Mouse (Mus musculus): ENCODE measurements around the gene Bag6.
A peak's percentile ranks its signal among the peaks of the same experiment; 100 is the strongest.

Bag6 gene

DNA sequence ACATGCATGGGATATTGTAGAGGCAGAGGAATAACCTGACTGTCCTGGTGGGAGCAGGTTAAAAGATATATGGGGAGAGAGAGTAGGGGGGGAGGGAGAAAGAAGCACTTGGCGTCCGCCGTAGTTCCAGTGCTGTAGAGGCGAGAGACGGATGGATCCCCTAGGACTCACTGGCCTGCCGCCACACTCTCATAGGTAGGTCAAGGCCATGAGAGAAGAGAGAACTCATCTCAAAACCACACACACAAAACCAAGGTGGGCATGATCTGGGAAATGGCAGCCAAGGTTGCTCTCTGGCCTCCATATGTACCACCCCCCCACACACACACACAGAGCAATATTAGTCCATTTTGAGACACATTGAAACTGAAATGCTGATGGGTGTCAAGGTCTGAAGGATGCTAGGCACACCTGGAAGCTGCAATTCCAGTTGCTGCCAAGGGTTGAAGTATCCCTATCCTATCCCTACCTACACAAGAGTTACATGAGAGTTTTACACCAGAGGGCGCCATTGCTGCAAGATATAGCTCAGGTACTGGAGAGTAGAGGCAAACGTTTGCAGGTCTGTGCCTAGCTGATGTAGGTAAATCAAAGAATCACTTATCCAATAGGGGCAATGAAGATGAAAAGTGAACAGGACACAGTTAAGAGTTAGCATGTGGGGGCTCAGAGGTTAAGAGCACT, 31.5 kb downstream of the Bag6 start:
- peak; percentile 63 for DNase-seq (ENCODE audit: low read depth, low spot score)

DNA sequence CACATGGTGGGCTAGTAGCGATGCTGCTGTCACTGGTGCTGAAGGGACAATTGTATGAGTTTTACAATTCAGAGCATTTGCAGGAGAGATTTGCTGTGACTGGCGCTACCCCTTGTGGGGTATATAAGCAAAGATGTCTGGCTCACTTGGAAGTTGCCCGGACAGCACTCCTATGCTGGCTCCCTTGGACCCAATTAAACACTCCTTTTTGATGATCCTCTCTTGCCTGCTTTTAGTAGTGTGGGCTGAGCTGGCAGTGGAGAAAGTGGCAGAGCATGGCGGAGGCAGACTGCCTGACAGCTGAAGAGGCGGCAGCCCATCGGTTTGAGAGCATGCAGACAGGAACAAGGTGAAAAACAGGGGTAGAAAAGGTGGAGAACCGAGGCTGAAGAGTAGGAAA, 32.8 kb downstream of the Bag6 start:
- DNase-seq (ENCODE audit: low read depth, low spot score): no peak

- peak; percentile 48 for DNase-seq (ENCODE audit: low read depth, low spot score)
Observed at GRCm38 (mm10) chr17:35168541-35169207, 33.7 kb downstream of the Bag6 start.

DNA sequence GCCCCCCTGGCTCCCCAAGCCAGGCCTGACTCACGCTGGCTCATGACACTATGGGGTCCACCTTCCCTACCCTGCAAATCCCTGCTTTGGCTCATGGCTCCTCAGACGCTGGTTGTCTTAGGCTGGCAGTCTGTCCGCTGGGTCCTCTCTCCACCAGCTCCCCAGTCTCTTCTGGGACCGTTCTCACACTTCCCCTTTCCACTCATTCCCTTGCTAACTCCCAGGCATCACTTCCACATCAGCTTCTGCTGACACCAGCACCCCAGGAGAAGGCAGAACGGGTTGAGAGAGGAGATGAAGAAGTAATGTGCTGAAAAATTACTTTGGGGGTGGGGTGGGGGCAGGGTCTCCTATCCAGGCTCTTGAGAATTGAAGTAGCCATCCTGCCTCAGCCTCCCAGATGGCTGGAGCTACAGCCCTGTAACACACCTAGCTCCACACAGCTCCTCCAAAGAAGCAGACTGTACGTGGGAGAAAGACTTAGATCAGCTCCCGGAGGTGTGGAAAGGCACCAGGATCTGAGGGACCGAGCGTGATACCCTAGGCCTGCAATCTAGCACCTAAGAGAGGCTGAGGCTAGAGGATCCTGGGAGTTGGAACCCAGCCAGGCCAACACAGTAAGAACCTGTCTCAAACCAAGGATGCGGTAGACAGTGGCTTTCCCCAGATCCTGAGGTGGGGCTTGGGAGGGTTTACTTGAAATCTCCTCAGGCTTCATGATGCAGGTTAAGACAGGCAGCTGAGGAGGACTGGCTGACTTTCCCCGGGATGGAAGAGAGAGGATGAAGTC, 37.7 kb downstream of the Bag6 start:
- no peak for DNase-seq (ENCODE audit: low read depth, low spot score)

- DNase-seq (ENCODE audit: low read depth, low spot score): no peak
Observed at GRCm38 (mm10) chr17:35173329-35173728, 38.4 kb downstream of the Bag6 start.

DNA sequence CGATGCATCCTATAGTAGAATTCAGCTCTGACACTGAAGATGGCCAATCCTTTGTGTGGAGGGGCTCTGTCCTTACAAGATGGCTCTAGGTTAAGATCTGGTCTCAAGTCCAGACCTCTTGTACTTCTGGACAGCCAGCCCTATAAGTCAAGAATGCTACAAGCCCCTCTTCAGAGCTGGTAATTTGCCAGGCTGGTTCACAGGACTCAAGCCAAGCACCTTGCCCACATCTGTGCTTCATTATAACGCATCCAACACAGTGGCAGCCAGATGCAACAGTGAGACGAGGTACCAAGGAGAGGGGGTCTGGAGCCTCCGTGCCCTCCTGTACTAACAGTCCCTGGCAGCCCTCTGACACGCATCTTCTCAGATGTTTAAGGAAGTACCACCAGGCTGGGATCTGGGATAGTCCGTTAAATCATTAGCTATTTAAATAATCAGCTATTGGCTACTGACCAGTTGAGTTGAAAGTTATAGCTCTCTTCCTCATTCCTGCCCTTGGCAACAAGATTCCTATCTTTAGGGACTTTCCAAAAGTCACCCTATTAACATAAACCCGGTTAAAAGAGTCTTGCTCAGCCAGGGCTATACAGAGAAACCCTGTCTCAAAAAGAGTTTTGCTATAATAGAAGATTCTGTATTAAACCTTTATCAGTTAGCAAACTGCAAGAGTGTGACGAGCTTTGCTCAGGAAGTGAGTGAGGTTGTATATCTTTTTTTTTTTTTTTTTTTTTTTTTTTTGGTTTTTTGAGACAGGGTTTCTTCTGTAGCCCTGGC, 39.4 kb downstream of the Bag6 start:
- DNase-seq (ENCODE audit: low read depth, low spot score): no peak

GRCm38 (mm10) chr17:35175382-35175781, 40.4 kb downstream of the Bag6 start:
- no peak for DNase-seq (ENCODE audit: low read depth, low spot score)

DNA sequence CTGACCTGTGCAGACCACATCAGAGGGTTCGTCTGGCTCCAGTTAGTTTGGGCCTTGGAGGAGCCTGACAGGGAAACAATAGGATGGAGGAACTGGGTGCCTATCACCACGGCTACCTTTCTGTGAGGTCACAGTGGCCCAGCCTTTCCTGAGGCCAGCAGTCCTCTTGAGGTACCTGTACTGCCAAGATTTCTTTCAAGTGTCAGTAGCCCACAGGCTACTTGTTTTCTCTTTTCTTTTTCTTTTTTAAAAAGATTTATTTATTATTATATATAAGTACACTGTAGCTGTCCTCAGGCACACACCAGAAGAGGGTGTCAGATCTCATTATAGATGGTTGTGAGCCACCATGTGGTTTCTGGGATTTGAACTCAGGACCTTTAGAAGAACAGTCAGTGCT, 41.0 kb downstream of the Bag6 start, which contains the start of gene Aif1:
TSS of gene Aif1 (minus strand) at position 101 of the 400 bp plus-strand sequence.
- DNase-seq (ENCODE audit: low read depth, low spot score): no peak

DNA sequence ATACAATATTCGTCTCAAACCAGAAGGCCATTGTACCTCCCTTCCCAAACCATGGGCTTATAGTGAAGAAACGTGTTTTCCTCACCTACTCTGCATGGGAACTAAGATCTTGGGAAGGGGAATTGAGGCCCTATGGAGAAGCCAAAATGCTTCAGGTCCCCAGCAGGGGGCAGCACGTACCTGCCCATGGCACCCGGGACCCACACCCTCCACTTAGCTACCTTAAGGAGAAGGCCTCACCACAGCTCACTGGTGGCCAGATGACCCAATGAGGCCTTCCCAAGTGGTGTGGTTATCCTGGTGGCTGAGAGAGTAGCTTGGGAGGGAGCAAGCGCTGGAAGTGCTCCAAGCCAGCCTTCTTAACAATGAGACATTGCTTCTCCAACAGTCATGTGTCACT, 43.5 kb downstream of the Bag6 start:
- DNase-seq (ENCODE audit: low read depth, low spot score): peak; percentile 30

DNA sequence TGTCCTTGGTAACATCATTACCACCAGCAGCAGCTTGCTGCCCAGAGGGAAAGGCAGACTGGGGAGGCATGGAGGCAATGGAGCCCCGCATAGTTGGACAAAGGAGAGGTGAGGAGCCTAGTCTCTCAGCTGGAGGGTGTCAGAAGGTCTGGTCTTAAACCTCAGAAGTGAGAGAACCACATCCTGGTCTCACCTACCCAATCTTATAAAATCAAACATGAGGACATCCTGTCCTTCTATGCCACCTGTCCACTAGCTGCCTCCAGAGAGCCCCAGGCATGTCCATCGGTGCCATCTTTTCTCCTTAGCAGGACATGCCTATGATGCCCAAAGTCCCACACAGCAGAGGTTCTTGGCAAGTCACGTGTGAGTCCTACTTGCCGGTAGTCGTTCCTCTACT, 45.1 kb downstream of the Bag6 start:
- no peak for DNase-seq (ENCODE audit: low read depth, low spot score)

DNA sequence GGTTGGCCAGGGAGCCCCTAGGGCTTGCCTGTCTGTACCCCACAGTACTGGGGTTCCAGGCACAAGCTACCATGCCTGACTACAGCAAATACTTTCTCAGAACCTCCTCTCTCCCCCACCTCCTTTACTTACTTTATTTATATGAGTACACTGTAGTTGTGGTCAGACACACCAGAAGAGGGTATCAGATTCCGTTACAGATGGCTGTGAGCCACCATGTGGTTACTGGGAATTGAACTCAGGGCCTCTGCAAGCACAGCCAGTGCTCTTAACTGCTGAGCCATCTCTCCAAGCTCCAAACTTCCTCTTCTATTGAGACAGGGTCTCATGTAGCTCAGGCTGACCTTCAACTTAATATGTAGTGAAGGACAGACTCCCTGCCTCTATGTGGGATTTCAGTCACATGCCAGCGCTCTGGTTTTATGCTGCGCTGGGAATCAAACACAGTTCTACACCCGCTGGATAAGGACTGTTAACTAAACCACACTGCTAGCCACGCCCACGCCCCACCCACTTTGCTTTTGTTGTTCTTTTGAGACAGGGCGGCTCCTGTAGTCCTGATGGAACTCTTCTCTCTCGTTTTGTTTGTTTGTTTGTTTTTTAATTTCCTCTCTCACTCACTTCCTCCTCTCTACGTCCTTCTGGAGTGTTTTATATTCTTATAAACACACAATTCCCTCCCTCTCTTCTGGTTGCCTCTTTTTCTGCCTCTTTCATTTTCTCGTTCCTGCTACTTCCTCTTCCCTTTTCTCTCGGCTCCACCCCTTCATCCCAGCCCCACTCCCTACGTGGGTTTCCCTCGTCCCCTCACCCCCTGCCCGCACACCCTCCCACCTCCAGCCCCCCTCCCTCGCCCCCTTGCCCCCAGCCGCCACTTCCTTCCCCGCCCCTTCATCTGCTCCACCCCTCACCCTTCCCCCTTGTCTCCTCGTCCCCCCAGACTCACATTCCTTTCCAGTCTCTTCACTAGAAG, 50.9 kb downstream of the Bag6 start:
- DNase-seq (ENCODE audit: low read depth, low spot score): no peak

DNA sequence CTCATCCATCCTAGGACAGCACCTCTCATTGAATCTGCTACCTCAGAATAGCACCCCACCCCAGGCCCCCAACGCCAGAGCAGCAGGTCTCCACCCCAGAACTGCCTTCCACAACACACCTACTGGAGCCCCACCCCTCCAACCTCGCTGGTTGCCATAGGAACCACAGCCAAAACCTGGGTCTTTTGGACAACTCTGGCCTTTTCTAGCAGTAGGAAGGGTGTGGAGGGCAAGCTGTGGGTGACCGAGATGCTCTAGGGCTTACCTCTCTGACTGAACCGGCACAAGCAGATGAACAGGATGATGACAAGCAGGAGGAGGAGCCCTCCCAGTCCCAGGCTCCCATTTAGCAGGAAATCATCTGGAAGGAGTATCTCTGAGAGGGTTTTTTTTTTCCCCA, 51.7 kb downstream of the Bag6 start:
- DNase-seq (ENCODE audit: low read depth, low spot score): no peak

- no peak for DNase-seq (ENCODE audit: low read depth, low spot score)
Observed at GRCm38 (mm10) chr17:35187345-35187744, 52.4 kb downstream of the Bag6 start.

GRCm38 (mm10) chr17:35187959-35188610, 53.1 kb downstream of the Bag6 start, which contains the start of gene Lst1:
Lst1 (minus strand) TSS chr17:35188439.
- no peak for DNase-seq (ENCODE audit: low read depth, low spot score)

DNA sequence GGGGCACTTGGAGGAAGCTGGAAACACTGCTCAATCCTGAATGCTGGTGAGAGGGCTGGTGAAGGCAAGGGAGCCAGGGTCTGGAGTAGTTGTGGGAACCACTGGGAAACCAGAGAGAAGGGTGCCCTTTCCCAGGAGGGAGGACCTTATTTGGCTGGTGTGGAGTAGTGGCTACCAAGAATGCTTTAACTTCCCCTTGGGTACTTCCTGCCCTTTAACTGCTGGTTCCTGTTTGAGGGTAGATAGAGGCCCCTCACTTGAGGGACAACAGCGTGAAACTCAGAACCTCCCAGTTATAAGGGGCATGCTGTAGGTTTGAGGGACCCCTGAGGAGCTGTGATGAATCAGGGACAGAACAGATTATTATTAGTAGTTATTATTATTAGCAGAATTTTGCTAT, 54.2 kb downstream of the Bag6 start:
- no peak for DNase-seq (ENCODE audit: low read depth, low spot score)

GRCm38 (mm10) chr17:35190096-35190495, 55.1 kb downstream of the Bag6 start:
- no peak for DNase-seq (ENCODE audit: low read depth, low spot score)

DNA sequence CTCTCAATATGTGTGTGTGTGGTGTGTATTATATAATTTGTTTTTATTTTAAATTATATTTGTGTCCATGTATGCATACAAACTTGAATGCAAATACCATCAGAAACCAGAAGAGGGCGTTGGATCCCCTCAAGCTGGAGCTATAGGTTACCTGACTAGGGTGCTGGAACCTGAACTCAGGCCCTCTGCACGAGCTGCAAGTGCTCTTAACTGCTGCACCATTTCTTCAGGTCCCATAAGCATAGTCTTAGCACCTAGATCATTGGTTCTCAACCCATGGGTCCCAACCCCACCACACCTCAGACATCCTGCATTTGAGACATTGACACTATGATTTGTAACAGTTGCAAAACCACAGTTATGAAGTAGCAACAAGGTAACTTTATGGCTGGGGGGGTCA, 56.7 kb downstream of the Bag6 start:
- DNase-seq (ENCODE audit: low read depth, low spot score): no peak

DNA sequence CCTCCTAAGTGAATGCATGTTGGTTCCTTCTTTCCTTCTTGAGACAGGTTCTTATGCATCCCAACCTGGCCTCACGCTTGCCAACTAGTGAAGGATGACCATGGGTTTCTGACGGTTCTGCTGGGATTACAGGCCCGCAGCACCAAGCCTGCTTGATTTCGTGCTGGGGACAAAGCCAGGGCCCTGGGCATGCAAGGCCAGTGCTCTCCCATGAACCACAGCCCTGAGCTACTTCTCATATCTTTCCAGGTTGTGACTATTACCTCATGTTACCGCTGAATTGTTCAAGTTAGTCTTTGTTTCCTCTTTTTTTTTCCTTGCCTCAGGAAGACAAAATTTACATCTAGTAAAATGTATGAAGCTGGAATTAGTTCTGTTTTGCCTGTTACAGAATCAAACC, 57.9 kb downstream of the Bag6 start:
- no peak for DNase-seq (ENCODE audit: low read depth, low spot score)

GRCm38 (mm10) chr17:35193881-35194843, 59.2 kb downstream of the Bag6 start, which contains the start of gene Ltb:
Ltb (plus strand) TSS chr17:35194439.
- no peak for DNase-seq (ENCODE audit: low read depth, low spot score)

All from c-Kit-negative CD71-positive TER-119-positive erythroid progenitor cells, embryonic 14.5 days (primary cell).